Mouse (Mus musculus): Measurements from ENCODE around the gene Nsl1.

DNA sequence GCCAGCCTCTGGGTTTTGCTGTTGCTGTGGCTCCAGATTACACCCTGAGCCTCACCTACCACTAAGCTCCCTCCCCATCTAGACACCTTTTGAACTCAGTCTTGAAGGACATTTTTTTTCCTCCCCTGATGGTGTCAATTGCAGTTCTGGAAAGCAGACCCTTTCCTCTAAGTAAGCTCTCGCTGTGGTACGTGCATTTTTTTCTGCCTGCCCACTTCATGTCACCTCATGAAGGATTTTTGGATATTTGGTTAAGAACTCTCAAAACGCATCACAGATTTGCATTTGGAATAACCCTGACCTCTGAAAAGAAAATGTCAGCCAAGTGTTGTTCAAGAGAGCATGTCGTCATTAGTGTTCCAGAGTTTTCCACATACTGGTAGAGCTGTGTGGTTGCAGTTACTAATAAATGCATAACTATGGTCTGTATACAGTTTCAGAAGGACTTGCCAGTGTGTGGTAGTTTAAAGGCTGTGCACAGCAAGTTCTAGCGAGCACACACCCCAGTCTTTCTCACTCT is 37.0 kb downstream of the Nsl1 start:
- TF ChIP-seq CTCF (IDR thresholded peaks at IDR 0.05; ENCODE audit: low read depth): no peak
- TF ChIP-seq EP300 (IDR thresholded peaks at IDR 0.05; ENCODE audit: low read depth): no peak

Measured in liver, embryonic 14.5 days (tissue).